Mouse (Mus musculus): ENCODE measurements around the gene Slc12a3.

DNA sequence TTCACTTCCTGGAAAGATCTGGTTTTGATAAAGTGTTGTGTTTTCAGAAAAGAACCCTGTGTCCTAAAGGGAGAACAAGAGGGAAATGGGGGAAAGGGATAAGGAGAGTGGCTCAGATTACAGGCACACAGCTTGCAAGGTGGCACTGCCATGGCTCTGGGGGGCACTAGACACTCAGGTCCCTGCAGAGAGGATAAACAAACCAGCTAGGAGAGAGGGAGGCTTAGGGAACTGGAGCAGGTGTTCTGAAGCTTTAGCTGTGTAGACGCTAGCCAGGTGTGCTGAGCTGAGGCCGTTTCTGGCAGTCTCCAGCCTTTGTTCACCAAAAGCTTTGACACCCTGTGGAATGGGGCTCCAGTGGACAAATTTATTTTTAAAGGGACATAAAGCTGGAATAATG, 14.9 kb upstream of the Slc12a3 start:
- no peak for TF ChIP-seq CTCF (IDR thresholded peaks at IDR 0.05; ENCODE audit: low read depth, low read length)
- no peak for TF ChIP-seq POLR2A (IDR thresholded peaks at IDR 0.05; ENCODE audit: extremely low read depth, insufficient read depth, low read length)

All from liver, adult 2 months (tissue).